Mouse (Mus musculus) retina, postnatal 7 days (tissue): ENCODE results near the gene 1700109H08Rik.
"Not testable (repeated sequence)": the region's sequence is repeated elsewhere in the genome, so short reads cannot be mapped to it uniquely, and the experiment has no call there.

Source experiments
- DNase-seq: peaks from one replicate; pipeline ENCODE4 v3.0.0-alpha.2; 2012; ENCODE audit warnings: low read depth, low spot score

1700109H08Rik gene

DNA sequence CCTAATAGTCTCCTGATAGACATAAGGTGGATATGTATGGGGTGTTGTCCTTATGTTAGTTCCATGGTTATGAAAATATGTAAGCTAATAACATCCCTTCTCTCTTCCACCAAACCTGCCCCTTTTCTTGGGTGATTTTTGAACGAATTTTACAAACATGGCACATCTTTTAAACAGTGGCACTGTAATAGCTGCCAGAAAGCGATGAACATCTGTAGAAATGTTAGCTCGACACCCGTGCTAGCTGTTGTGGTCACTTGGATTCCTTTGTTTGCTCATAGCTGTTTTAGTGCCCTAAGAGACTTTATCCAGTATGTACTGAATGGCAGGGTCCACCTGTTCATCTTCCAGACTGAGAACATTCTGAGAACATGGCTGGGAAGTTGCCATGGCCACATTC lies at the start of gene 1700109H08Rik:
TSS of gene 1700109H08Rik (plus strand) at position 301 of the 400 bp plus-strand sequence.
- no peak for DNase-seq

DNA sequence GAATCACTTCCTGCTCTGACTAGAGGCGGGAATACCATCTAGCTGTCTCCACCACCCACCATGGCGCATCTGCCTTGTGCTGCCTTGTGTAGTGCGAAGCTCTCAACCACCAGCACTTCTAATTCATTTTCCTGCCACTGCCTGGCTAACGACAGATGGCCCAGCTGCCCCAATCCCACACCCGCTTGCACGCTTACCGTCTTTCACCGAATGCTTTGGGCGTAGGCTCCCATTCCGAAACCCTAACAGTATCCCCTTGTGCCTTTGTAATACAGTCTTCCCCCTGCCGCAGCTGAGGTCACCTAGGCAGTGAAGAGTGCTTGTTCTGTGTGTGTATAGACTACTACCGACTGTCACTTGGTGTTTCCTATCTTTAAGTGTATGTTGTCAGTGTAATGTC lies 49.6 kb upstream of the 1700109H08Rik start:
- DNase-seq: no peak

DNA sequence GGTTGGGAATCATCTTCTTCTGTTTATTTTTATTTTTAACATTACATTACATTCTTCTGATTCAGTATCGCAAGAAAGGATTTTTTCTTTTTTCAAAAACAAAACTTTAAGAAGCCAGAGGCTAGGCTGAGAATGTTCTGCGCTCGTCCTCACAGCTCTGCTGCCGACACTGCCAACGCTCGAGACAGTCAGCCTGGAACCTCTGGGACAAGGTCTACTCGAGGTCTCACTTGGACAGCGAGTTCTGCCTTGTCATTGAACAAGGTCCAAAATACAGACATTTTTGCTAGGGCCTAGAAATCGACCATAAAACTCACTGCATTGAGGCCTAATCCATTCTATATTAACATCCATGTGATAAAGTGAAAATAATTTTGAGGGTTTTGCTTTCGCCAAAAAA lies 48.5 kb upstream of the 1700109H08Rik start:
- no peak for DNase-seq

DNA sequence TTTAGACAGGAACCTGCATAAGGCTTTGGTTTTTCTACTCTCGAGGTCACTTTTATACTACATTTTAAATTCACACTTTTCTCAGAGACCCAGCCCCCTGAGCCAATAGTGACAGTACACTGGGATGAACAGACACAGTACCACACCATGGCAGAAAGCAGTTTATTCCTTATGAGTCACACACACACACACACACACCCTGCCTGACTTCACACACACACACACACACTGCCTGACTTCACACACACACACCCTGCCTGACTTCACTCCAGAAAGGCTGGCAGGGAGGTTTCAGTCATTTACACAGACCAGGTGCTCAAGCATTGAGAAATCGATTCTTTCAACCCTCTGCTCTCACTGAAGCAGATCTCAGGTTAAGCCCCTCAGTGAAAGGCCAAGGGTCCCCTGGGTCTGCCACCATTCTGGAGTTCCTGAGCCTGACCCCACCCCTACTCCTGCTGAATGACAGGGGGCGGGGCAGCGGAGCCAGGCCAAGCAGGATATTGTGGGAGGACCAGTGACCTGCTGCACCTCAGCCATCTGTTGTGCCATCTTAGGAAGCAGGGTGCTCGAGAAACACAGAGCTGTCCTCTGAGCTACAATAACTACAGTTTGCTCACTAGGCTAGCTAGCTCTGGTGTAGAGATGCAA lies 44.2 kb upstream of the 1700109H08Rik start:
- no peak for DNase-seq

DNA sequence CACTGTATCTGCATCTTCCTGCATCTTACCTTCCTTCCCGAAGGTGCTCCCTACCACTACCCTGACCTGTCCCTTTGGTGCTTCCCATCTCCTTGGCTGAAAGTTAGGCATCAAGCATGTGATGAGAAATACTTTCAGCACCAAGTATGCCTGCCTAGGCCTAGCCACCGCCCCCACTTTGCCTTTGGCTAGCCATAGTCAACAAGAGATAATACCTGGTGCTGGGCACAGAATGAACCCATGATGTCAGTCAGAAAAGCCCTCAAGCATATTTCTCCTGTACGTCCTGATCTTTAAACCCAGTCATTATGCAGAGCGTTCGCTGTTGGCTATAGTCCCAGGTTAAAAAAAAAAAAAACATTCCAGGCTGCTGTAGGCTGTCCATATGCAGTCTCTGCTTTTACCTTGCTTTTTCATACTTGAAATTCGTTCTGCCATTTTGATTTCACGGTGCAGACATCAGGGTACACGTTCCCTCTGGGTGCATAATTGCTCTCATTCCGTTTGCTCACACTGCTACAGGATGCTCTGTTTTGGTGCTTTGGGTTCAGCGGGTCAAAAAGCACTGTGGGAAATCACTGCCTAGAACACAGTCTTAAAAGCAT lies 41.7 kb upstream of the 1700109H08Rik start:
- DNase-seq: no peak

DNA sequence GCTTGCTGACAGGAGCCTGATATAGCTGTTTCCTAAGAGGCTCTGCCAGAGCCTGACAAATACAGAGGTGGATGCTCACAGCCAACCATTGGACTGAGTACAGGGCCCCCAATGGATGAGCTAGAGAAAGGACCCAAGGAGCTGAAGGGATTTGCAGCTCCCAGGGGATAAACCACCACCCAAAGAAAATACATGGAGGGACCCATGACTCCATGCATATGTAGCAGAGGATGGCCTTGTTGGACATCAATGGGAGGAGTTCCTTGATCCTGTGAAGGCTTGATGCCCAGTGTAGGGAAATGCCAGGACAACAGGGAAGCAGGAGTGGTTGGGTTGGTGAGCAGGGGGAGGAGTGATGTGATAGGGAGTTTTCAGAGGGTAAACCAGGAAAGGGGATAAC lies 39.3 kb upstream of the 1700109H08Rik start:
- DNase-seq: not testable (repeated sequence)

DNA sequence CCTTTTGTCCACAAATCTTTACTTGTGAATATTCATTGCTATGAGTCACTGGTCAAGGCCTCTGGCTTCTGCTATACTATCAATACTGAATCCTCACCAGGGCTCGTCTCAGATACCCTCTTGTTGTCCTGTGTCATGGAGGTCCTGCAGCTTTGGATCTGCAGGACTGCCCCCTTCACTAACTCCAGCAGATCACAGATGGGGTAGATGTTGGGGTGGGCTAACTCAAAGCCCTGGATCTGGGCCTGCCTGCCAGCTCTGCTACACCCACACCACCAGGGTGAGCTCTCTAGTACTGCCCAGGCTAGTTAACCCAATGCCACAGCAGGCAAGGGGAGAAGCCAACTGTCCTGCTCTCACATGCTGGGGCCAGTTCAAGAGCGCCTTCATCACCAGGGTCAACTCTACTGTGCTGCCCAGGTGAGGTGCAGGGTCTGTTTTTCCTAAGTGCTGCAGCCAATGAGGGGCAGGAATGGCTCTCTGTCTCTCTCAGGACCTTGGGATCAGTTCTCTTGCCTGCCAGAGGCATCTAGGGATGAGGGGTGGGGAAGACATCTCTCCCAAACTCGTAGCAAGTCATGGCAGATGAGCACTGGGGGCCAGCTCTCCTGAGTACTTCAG lies 34.7 kb upstream of the 1700109H08Rik start:
- DNase-seq: no peak

DNA sequence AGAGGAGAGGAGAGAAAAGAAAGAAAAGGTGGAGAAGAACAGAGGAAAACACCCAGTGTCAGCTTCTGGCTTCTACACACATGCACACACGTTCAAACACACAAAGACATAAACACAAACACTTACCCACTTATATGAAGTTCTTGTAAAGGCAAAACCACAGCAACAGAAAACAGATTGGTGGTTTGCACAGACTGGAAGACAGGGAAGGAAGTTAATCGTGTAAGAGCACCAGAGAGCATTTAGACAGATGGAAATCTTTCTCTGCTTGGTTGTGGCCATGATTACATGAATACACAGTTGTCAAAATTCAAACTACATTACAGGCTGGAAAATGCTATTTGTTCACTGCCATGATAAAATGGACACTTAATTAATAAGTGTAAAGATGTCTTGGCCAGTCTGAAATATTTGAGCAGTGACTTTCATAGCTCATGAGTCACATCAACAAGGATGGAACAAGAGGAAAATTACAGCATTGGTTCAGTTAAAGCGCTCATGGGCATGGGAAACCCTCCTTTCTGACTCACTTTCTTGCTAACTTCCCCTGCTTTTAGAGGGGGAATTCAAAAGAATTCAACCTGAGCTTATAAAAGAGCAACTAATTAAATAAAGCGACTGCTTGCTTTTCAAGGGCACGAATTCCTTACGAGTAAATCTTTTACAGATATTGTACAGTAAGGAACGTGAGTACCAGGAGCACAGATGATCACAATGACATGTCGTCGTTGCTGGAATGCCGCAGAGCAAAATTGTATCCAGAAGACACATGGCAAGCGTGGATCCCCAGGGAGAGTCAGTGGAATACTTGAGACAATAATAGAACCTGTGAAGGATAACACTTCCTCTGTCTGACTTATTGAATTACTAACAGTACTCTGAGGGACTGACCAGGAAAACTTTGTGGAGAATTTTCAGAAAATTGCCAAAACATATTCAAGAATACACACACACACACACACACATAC lies 32.6 kb upstream of the 1700109H08Rik start:
- DNase-seq: no peak

DNA sequence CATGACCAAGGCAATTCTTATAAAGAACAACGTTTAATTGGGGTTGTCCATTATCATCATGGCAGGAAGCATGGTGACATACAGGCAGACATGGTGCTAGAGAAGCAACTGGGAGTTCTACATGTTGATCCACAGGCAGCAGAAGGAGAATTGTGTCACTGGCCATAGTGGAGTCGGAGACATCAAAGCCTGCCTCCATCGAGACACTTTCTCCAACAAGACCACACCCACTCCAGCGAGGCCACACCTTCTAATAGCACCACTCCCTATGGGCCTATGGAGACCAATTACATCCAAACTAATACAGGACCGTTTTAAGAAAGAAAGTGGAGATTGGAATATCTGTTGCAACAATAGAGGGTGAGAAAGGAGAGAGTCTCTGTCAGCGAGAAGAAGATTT lies 29.5 kb upstream of the 1700109H08Rik start:
- DNase-seq: no peak

DNA sequence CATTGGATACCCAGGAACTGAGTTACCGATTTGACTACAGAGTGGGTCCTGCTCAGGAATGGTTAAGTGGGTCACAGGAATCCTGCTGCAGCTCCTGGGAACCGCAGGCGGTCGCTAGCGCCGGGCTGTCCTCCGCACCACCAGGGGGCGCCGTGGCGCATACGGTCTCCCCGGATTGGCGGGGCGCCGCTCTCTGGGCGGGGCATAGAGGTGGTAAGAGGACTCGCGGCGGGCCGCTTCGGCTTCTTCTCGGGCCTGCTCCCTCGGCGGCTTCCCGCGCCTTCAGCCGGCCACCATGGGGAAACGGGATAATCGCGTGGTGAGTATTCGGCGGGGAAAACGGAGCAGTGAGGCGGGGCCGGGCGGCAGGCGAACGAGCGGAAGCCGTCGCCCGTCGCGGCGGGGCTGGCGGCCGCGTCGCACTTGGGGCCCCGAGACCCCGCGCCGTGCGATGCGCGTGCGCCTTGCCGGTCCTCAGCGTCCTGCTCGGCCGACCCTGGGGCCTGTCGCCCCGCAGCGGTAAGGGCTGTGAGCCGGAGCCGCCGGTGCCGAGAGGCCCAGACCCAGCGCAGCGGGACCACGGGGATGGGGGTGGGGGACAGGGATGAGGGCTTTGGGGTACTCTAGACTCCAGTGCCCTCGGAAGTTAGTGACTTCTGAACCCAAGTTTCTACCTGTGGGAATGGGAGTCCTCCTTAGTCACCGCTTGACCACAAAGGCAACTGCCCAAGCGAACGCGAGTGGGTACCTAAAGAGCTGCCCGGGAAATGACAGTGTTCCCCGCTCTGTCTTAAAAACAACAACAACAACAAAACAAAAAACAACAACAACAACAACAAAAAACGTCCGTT lies 27.5 kb upstream of the 1700109H08Rik start, which contains the start of gene Fam133b:
TSS of gene Fam133b (plus strand) at position 205 of the 851 bp plus-strand sequence.
- DNase-seq: peak; percentile 92

DNA sequence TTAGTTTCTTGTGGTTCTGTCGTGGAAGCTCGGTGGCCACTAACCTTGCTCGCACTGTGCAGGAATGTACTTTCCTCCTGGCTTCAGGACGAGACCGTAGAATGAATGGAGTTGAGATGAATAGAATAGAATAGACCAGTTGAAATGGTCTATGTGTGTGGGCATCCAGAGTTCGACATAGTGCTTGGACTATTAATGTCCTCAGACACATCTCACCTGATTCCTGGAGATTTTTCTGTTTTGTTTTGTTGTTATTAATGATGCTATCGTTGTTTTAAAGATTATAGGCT lies 26.9 kb upstream of the 1700109H08Rik start:
- no peak for DNase-seq

DNA sequence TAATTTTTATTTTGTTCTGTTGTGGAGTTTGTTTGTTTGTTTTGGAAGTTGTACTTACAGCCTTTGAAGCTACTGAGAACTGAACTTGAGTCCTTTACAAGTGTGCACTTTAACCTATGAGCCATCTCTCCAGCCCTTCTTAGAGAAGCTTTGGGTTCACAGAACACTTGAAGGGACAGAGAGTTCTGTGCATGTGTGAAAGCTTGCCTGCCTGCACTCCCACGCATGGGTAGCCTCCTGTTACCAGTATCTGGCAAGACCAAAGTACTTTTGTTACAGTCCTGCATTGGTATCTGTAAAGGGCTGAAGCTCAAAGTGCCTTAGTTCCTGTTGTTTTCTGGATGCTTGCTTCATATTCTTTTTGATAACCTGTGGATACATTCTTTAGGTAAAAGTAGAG lies 25.1 kb upstream of the 1700109H08Rik start:
- DNase-seq: no peak

DNA sequence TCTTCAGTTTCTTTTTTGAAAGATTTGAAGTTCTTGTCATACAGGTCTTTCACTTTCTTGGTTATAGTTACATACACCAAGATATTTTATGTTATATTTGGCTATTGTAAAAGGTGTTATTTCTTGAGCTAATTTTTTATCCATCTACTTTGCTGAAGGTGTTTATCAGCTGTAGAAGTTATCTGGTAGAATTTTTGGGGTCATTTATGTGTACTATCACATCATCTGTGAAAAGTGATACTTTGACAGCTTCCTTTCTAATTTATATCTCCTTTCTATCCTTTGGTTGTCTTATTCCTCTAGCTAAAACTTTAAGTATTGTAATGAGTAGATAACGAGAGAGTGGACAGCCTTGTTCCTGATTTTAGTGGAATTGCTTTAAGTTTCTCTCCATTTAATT lies 19.9 kb upstream of the 1700109H08Rik start:
- no peak for DNase-seq

DNA sequence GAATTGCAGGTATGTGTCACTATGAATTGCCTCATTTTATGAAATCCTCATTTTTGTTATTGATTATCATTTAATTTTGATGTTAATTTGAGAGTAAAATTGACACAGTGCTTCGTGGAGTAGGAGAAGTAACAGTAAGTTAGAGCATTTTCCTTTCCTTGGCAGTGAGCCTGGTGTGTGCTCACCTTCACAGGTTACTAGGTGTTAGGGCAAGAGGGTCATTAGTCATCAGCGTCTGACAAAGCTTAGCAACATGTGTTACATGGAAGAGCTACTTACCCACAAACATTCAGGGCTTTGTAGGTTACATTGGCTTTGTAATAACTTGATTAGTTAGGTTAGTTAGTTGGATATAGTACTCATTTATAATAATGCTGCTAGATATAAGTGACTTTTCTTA lies 17.2 kb upstream of the 1700109H08Rik start:
- DNase-seq: no peak

DNA sequence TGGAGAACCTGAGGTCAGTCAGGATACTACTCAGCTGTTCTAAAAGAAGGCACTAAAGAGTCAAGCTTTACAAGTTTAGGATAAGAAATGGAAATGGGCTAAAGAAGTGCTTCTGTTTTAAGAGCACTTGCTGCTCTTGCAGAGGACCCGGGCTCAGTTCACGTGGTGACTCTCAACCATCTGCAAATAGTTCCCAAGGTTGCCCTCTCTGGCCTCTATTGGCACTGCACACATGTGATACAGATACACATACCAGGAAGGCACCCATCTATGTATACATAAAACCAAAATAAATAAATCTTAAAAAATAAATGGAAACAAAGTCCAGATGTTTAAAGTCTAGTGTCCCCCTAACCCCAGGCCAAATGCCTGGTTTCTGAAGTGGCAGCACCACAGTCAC lies 3.5 kb downstream of the 1700109H08Rik start:
- no peak for DNase-seq

DNA sequence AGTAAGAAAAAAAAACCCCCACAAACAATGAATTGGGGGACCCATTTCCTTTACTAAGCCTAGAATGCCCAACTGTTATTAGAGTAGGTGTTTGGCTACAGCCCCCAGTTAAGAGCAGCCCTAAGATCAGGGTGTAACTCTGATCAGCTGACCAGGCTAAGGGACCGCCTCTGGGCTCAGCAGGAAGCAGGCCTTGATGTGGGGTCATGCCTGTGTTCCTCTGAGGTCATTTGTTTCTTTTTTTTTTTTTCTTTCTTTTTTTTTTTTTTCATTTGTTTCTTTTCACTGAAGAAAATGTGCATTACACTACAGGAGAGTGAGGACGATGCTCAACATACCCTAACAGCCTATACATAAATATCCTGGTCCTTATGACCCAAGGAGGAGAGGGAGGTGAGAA lies 6.6 kb downstream of the 1700109H08Rik start:
- DNase-seq: no peak

DNA sequence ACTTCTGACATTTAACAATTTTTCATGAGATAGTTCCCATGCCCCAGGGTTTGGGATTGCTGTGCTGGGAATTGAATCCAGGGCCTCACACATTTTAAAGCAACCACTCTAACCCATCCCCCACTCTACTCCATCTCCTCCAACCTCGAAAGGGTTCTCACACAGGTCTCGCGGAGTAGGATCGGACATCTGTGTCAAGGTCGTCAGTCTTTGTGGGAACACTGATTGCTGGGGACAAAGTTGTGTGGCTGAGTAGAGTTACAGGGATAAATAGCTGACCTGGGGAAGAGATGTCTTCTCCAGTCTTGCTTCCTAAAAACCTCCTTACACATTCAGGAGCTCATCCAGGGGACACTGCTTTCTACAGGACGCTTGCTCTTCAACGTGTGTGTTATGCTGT lies 7.7 kb downstream of the 1700109H08Rik start:
- DNase-seq: no peak

DNA sequence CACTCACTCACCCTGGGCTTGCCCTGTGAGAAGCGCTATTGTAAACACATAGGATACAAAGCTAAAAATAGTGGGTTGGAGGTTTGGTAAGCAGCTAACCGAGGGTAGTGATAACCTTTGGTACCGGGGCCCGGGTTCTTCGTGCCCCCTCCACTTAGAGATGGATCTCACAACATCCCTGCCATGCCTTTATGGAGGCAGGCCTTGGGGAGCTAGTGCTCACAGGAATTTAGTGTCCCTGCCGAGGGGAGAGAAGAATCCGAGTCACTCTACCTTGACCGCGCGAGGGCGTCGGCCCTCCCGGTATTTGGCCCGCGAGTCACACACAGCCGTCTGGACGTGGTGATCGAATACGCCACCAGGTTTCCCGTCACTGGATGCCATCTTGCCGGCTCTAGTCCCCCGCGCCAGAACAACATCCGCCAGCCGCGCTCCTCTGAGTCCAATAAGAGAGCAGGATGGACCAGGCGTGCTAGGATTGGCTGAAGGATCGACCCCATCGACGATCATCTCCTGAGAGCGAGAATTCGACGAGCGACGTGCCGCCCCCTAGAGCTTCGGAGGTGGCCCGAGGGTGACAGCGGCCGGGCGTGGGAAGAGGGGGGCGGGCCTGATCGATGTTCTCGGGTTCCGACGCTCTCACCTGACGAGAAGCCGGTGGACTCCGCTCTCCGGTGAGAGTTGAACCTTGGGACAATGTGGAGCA lies 24.5 kb downstream of the 1700109H08Rik start, which contains the start of gene Pex1:
TSS of gene Pex1 (plus strand) at position 374 of the 706 bp plus-strand sequence.
- peak; percentile 97 for DNase-seq

DNA sequence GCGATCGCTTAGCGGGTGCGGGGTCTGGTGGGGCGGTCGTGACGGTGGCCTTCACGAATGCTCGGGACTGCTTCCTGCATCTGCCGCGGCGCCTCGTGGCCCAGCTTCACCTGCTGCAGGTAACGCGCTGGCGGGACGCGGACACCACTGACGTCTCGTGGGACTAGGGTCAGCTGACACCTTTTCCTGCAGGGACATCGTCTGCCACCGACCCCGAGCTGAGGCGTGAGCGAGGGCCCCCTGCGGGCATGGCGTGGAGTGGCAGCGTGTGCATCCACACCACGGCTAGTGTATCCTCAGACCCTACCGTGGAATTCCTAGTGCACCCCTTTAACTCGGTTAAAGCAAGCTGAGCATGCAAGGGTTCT lies 25.0 kb downstream of the 1700109H08Rik start, which contains the start of gene Rbm48:
TSS of gene Rbm48 (minus strand) at position 187 of the 368 bp plus-strand sequence.
- DNase-seq: peak; percentile 81

DNA sequence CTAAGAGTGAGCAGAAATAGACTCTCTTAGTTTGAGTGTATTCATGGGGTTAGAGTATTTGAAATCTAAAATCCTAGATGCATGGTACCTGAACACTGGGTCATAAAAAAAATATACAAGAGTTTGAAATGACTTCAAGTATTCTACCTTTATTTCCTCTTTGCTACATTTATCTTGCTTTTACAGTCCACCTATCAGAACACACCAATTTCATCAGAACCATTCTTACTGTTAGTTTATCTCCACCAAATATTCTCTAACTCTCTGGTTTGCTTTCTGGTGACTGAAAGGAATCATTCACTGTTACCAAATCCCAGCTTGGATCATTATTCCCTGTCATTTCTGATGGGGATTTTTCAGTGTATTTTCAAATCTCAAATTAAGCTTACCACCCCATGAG lies 25.8 kb downstream of the 1700109H08Rik start:
- DNase-seq: no peak
